Mouse (Mus musculus) B cell, adult 67 days (primary cell): ENCODE results near the gene Tst. TPM values are rescaled to one million over a fixed set of nuclear protein-coding genes. Genes with fewer than 3 reads are reported as not detected.

Experiments used
- total RNA-seq, 2 experiments: library from RNA; stranded (reverse); gene quantifications; 4 replicates each; pipeline ENCODE4 v1.2.4; 2023

Tst gene
- total RNA-seq: 1 to 10 TPM; 1.3 to 2.0 TPM

GRCm38 (mm10) chr15:78405517-78406211 lies at the start of gene Tst:
Gene Tst (minus strand): TSS chr15:78405907.

GRCm38 (mm10) chr15:78428391-78429138 lies 22.9 kb upstream of the Tst start, which contains the start of gene Kctd17:
Gene Kctd17 (plus strand): TSS chr15:78428564.

GRCm38 (mm10) chr15:78406293-78406934 lies 707 bp upstream of the Tst start, which contains the start of gene Mpst:
Gene Mpst (plus strand): TSS chr15:78406416.

DNA sequence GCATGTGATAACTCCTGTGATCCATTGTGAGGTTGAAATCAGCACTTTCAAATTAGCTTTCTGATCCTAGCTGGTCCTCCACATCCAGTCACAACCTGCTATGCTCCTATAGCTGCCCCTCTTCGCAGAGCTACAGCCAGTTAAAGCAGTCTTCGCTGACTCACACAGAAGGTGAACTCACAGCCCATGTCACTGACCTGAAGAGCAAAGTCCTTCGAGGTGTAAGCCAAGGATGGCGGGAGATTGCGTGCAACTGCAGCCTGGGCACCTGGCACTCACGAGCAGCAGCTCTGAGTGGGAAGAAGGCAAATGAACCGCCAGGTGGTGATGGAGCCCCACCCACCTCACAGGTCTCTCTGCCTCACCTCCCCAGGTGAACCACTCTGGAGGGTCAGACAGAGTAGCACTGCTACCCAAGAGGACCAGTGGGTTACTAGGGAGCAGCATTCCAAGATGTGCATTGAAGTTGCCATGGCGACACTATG lies 10.2 kb downstream of the Tst start, which contains the start of gene Tex33:
TSS of gene Tex33 (minus strand) at position 435 of the 485 bp plus-strand sequence.

Other genes with a start within 250 kb of the Tst start
- 10 to 100 TPM; 34.9 to 43.3 TPM for gene Ift27, start 231.8 kb downstream of the Tst start, total RNA-seq
- not detected for gene Pvalb, start 199.5 kb downstream of the Tst start, total RNA-seq
- gene Ncf4, start 161.1 kb downstream of the Tst start, total RNA-seq: 100 to 1,000 TPM; 325 to 350 TPM
- 1 to 10 TPM; 1.3 to 1.8 TPM for gene Csf2rb2, start 100.2 kb downstream of the Tst start, total RNA-seq
- gene Csf2rb, start 80.2 kb downstream of the Tst start, total RNA-seq: 10 to 100 TPM; 23.1 to 34.2 TPM
- gene Tex33, start 10.0 kb downstream of the Tst start, total RNA-seq: not detected
- gene Mpst, start 509 bp upstream of the Tst start, total RNA-seq: 10 to 100 TPM; 20.2 to 26.7 TPM
- 1 to 10 TPM in 1 of 2 experiments, under 1 TPM in 1; 0.53 to 1.0 TPM for gene Kctd17, start 22.7 kb upstream of the Tst start, total RNA-seq
- not detected for gene Tmprss6, start 62.7 kb upstream of the Tst start, total RNA-seq
- 1 to 10 TPM; 3.4 to 5.6 TPM for gene Il2rb, start 89.4 kb upstream of the Tst start, total RNA-seq
- gene C1qtnf6, start 125.5 kb upstream of the Tst start, total RNA-seq: not detected
- gene Sstr3, start 138.8 kb upstream of the Tst start, total RNA-seq: not detected
- gene Rac2, start 166.9 kb upstream of the Tst start, total RNA-seq: 100 to 1,000 TPM; 788 to 860 TPM
- 100 to 1,000 TPM; 166 to 178 TPM for gene Cyth4, start 191.1 kb upstream of the Tst start, total RNA-seq